Mouse (Mus musculus): Measurements from ENCODE around the gene Cd300lf. TPM values are rescaled to one million over a fixed set of nuclear protein-coding genes. Genes with fewer than 3 reads are reported as not detected.

The Cd300lf gene
- total and polyA plus RNA-seq, 3 experiments: 15.5 to 36.9 (median 35.3) TPM

DNA sequence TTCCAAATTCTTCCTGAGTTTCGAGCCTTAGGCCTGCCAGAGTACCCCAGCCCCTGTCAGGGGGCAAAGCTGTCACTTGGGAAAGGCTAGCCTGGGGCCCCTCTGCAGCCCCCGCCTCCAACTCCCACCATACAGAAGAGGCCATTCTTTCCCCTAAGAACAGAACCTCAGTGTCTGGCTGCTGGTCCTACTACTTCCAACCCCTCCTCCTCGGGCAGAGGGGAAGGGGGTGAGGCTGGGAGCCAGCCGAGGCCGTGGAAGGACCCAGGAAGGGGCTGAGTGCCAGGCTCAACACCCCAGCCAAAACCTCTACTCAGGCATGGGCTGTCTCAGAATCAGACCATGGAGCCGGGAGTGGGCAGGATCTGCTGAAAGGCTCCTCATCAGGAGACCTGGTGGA lies 45.4 kb upstream of the Cd300lf start:
- no peak overlapping the region for H3K4me2 ChIP-seq (ENCODE audit: insufficient read depth, low read depth, poor library complexity, severe bottlenecking)
- H3K9ac ChIP-seq (ENCODE audit: insufficient read depth, low read depth): no peak overlapping the region
- no peaks in the 10 kb centered on the region for H3K9me3 ChIP-seq (replicated peaks; ENCODE audit: low read length)
- H3K79me2 ChIP-seq (replicated peaks; ENCODE audit: control insufficient read depth, extremely low read depth, insufficient read depth, poor library complexity, severe bottlenecking): no peaks in the 10 kb centered on the region
- in situ Hi-C loops (cut with MboI; ENCODE audit: low pct_ligation_motif_present, low pct_unique_long_range_greater_than_20kb, low sequenced_read_pairs): no loop called here
- dilution Hi-C loops (cut with MboI; ENCODE audit: extremely low pct_ligation_motif_present, extremely low pct_unique_long_range_greater_than_20kb, low sequenced_read_pairs): no loop called here
- no peaks in the 10 kb centered on the region for H3K27me3 ChIP-seq (replicated peaks)
- peaks cover 70 to 93% of the 10 kb centered on the region in 2 experiments for H3K36me3 ChIP-seq (replicated peaks in 1 of 2; ENCODE audit: control insufficient read depth in 1 of 2, insufficient read depth in 1 of 2, low read length in 1 of 2)
- no peak for DNase-seq (ENCODE audit: extremely low read depth)
- no peak overlapping the region for H3K27ac ChIP-seq (ENCODE audit: insufficient read depth, low read depth)
- no peak overlapping the region for H3K4me3 ChIP-seq (replicated peaks in 1 of 3; ENCODE audit: low read depth in 2 of 3, low read length in 2 of 3, poor library complexity in 1 of 3)
- TF ChIP-seq UBTF (IDR thresholded peaks at IDR 0.05; ENCODE audit: low read depth, low read length) (no peak), TBP (conservative IDR thresholded peaks at IDR 0.05; ENCODE audit: low read depth, low read length) (no peak), JUN (IDR thresholded peaks at IDR 0.05; ENCODE audit: insufficient read depth, low read depth, low read length) (no peak), CHD2 (IDR thresholded peaks at IDR 0.05; ENCODE audit: low read length) (no peak), CHD1 (IDR thresholded peaks at IDR 0.05; ENCODE audit: low read depth, low read length) (no peak), MEF2A (IDR thresholded peaks at IDR 0.05; ENCODE audit: borderline replicate concordance, low read depth, low read length) (no peak), RCOR1 (conservative IDR thresholded peaks at IDR 0.05; ENCODE audit: low read depth, low read length) (no peak), MAZ (IDR thresholded peaks at IDR 0.05; ENCODE audit: low read depth, low read length) (no peak), SMC3 (IDR thresholded peaks at IDR 0.05; ENCODE audit: low read depth, low read length) (no peak), MXI1 (IDR thresholded peaks at IDR 0.05; ENCODE audit: low read depth, low read length) (no peak), ZC3H11A (IDR thresholded peaks at IDR 0.05; ENCODE audit: low read depth, low read length) (no peak)
- peaks cover 11 to 14% of the 10 kb centered on the region in 2 experiments for H3K4me1 ChIP-seq (ENCODE audit: control insufficient read depth in 1 of 2, insufficient read depth in 2 of 2)

DNA sequence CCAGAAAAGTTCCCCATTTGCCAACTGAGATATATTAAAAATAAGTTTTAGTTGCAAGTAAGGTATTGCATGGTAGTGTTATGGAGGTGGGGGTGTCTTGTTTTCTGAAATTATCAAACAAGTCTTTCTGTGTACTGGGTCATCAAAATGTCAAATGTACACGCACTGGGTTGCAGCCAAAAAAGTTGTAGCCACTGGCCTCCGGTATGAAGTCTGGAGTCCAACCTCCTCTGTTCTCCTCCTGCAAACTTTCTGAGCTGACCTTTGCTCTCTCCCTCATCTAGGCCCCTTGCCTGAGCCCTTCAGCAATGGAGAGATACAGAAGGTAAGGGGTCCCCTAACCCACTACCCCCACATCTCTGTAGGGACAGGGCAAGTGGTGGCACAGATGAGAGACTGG lies 45.0 kb upstream of the Cd300lf start:
- Histone ChIP-seq H3K9ac (ENCODE audit: insufficient read depth, low read depth) (no peak overlapping the region), H3K4me1 (ENCODE audit: control insufficient read depth in 1 of 2, insufficient read depth in 2 of 2) (peaks cover 15 to 18% of the 10 kb centered on the region in 2 experiments), H3K4me3 (replicated peaks in 1 of 3; ENCODE audit: low read depth in 2 of 3, low read length in 2 of 3, poor library complexity in 1 of 3) (no peak overlapping the region), H3K27me3 (replicated peaks) (no peaks in the 10 kb centered on the region), H3K4me2 (ENCODE audit: insufficient read depth, low read depth, poor library complexity, severe bottlenecking) (no peak overlapping the region), H3K27ac (ENCODE audit: insufficient read depth, low read depth) (no peak overlapping the region), H3K79me2 (replicated peaks; ENCODE audit: control insufficient read depth, extremely low read depth, insufficient read depth, poor library complexity, severe bottlenecking) (no peaks in the 10 kb centered on the region), H3K9me3 (replicated peaks; ENCODE audit: low read length) (no peaks in the 10 kb centered on the region), H3K36me3 (replicated peaks in 1 of 2; ENCODE audit: control insufficient read depth in 1 of 2, insufficient read depth in 1 of 2, low read length in 1 of 2) (peaks cover 68 to 89% of the 10 kb centered on the region in 2 experiments)
- in situ Hi-C loops (cut with MboI; ENCODE audit: low pct_ligation_motif_present, low pct_unique_long_range_greater_than_20kb, low sequenced_read_pairs) (no loop called here), dilution Hi-C loops (cut with MboI; ENCODE audit: extremely low pct_ligation_motif_present, extremely low pct_unique_long_range_greater_than_20kb, low sequenced_read_pairs) (no loop called here)
- DNase-seq (ENCODE audit: extremely low read depth): no peak
- TF ChIP-seq JUN (IDR thresholded peaks at IDR 0.05; ENCODE audit: insufficient read depth, low read depth, low read length): no peak
- TF ChIP-seq RCOR1 (conservative IDR thresholded peaks at IDR 0.05; ENCODE audit: low read depth, low read length): no peak
- no peak for TF ChIP-seq TCF12 (IDR thresholded peaks at IDR 0.05; ENCODE audit: low read depth, low read length)
- no peak for TF ChIP-seq MYC (IDR thresholded peaks at IDR 0.05; ENCODE audit: low read depth, low read length)
- TF ChIP-seq ELF1 (IDR thresholded peaks at IDR 0.05; ENCODE audit: low read depth, low read length): no peak
- no peak for TF ChIP-seq SMC3 (IDR thresholded peaks at IDR 0.05; ENCODE audit: low read depth, low read length)
